Mouse (Mus musculus) thymus, postnatal 10 days (tissue): ENCODE data around the gene E030018B13Rik.

Source experiments
- DNase-seq, 2 experiments: peaks; one replicate each; pipeline ENCODE4 v3.0.0; 2021; ENCODE audit warnings: low spot score in 2 of 2

E030018B13Rik gene

GRCm38 (mm10) chr7:63916268-63916907, at the start of gene E030018B13Rik:
TSS of gene E030018B13Rik (plus strand) at chr7:63916857.
- no peak for DNase-seq

- no peak for DNase-seq
These were observed 48.2 kb upstream of the E030018B13Rik start for GRCm38 (mm10) chr7:63868356-63868918.

- DNase-seq, result no peak
These were observed 45.0 kb upstream of the E030018B13Rik start for GRCm38 (mm10) chr7:63871698-63872097.

GRCm38 (mm10) chr7:63873880-63874279, 42.8 kb upstream of the E030018B13Rik start:
- no peak for DNase-seq

DNA sequence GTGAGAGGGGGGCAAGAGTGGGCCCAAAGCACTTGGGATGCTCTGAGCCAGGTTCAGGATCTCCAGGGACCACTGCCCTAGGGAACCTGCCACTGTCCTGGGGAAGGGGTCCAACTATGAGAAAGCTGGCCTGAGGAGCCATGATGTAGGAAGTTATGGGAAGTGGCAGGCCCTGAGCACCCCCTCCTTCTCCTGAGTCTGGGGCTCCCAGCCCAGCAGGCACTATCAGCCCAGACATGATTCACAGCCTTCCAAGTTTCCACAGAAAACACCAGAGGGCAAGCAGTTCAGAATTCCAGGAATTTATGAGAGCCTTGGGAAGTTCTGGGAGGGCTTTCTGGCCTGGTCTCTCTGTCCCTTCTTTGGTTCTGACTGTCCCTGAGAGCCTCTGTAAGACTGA, 41.0 kb upstream of the E030018B13Rik start:
- DNase-seq, result no peak

DNA sequence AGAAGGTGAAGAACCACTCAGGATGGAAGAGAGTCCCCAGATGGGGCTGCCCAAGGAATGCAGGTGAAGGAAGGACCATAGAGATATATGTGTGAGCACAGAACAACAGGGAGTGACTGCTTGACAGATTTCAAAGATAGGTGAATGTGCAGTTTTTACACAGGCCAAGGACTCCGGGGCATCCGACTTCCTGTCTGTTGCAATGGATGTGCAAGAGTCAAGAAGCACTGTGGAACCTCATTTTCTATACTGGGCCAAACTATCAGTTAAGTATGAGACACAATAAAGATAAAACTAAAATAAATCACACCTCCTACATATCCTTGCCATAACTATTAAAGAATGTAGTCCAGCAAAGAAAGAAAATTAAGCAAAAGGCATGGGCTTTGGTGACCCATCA, 40.0 kb upstream of the E030018B13Rik start:
- DNase-seq, result no peak

DNA sequence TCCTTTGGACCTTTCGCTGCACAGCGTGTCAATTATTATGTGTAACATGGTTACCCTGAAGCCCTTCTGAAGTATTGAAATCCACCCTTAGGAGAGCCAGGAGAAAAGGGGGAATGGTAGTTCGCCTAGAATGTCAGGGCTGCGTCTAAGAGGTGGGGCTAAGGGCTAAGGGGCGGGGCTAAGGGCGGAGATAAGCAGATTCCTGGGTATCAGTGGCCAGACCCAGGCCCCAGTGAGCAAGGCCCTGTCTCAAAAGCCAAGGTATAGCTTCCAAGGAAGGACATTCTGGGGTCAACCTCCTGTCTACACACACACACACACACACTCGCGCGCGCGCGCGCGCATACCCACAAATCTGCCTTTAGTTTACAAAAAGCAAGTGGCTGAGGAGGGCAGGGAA, 39.0 kb upstream of the E030018B13Rik start:
- no peak for DNase-seq

DNA sequence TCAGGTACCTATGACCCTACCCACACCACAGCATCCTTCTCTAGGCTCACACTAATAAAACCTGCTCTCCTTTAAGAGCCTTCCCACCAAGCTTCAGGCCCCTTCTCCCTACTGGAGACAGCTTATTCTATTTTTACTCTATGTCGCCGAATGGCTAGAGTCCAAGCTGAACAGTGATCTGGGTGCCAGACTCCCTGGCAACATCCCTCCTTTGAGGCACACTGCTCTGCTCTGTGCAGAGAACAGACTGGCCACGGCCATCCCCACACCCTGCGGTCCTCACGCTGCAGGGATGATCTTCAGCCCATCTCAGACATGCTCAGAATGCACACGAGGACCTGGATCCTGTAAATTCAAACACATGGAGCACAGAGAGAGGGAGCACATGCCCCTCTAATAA, 37.1 kb upstream of the E030018B13Rik start:
- DNase-seq, result no peak

DNA sequence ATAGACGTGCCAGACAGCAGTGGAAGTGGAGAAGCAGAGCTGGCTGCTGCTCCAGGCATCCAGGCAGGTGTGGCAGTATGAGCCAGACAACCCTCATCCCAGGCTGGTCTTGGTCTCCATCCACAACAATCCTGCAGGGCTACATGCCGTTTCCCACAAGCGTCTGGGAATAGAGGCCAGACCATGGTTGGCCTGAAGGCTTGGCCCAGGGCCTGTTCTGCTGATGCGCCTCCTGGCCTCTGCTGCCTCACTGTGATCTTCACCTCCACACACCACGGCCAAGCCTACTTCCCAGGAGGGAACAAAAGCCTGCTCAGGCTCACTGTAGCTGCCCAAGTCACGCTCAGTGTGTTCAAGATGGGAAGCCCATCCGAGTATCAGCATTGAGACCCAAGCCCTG, 33.9 kb upstream of the E030018B13Rik start:
- no peak for DNase-seq

DNA sequence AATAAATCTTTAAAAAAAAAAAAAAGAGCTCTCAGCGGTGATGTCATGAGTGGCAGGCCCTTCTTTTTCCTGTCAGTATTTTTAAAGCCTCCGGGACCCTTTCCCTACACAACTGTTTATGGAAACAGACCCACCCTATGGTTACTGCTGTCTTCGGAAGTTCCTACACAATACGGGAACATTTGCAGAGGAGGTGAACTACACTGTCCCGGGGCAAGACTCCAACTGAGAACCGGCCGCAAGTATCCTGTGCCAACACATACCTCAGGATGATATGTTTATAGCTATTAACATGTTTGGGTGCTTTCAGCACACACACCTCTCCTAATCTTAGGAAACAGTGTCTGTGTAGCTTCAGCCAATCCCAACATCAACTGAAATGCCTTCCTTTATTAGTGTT, 31.6 kb upstream of the E030018B13Rik start:
- no peak for DNase-seq

DNA sequence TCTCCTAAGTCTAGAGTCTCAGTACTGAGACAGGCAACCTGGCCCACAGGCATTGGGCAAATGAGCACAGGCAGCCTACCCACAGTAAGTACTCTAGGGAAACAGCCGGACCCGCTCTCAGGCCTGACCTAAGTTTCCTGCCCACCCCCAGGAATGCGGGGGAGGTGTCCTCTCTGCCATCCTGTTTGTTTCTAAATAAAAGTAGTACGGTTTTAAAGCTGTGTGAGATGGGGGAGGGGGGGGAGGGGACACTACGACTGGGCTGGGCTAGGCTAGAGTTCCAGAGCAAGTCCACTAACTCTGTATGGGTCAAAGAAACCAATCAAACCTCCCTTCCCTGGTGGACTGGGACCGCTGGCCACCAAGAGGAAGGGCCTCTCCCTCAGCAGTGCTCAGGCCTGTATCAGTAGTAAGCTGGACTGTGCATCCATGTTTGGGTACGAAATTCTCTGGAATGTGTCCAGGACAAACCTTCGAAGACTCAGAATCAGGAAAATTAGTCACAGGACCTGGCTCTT, 29.6 kb upstream of the E030018B13Rik start:
- DNase-seq, result no peak

DNA sequence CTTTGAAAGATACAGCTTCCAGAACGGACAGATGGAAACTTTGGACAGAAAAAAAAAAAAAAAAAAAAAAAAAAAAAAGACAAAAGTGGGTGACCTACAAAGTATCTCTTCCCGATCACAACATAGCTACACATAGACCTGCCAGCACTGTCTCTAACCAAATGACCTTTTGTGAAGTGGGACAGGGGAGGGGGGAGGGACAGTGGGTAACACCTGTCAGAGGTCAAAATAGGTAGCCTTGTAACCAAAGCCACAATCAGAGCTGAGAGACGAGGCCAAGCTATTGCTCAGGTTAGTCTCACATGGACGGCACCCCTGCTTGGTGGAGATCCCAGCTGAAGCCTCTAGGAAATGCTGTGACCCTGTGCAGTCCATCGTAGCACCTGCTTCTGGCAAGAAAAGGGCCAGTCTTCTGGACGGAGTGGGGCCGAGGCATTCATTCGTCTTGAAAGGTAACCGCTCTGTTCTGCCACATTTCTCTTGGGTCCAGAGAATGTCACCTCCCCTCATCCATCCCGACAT, 29.0 kb upstream of the E030018B13Rik start:
- DNase-seq, result no peak

DNA sequence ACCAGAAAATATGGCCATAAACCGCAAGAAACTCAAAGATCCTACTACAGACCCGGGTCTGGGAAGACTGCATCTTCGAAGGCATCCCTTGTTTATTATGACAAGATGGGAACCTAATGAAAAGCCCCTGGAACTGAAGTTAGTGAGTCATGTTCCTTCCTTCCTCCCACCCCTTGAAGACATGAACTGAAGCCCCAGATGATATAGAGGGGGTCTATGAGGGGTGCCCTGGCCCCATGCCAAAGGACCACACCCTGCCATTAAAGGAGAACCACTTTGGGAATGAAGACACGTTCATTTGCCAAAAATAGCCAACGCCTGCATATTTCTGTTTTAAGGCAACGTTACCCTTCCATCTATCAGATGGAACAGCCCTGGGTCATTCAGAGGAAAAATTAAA, 28.0 kb upstream of the E030018B13Rik start:
- no peak for DNase-seq

DNA sequence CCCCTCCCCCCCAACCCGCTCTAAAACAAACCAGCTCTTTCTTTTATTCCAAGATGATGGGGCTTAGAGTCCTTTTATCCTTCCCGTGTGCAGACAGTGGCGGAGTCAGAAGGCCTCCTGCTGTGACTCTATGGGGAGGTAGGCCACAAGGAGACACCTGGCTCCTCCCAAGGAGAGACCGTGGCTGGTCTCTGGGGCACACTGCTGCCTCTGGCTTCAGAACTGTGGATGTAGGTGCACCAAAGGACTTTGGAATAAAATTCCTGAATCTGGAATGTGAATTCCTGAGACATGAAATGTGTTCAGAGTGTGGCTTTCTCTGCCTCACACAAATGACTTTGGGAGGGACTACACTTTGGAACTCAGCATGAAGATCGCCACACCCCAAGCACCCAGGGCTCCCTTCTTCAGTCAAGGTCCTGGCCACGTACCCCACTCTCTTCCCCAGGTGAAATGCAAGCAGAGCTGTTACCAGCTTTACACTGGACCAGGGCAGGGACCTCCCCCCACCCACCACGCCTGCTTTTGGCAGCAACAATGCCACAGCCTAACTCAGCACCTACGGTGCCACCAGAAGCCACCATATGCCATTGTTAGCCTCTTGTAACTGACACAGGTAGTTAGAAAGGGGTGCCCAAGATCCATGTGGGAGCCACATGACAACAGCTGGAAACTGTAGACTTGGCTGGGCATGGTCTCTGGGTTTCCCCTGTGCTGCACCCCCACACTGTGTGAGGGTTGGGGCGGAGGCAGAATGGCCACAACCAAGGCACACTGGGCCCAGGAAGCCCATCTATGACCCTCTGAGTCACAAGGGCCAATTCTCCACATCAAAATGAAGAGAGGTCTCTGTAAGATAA, 27.3 kb upstream of the E030018B13Rik start:
- no peak for DNase-seq

DNA sequence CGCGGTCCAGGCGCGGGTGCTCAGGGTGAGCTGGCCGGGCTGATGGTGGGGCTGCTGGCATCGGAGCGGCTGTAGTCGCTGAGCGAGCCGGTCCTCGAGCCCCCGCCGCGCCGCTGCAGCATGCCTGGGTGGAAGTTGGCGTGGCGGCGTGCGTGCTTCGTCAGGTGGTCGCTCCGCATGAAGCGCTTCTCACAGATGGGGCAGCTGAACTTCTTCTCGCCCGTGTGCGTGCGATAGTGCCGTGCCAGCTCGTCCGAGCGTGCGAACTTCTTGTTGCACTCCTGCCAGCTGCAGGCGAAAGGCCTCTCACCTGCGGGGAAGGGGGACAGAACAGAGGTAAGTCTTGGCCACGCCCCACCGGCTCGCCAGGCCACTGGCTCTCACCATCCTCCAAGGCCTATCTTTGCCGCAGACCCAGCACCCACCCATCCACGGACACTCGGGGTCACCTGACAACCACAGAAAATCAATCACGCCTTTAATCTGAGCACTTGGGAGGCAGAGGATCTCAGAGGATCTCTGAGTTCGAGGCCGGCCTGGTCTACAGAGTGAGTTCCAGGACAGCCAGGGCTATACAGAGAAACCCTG, 25.1 kb upstream of the E030018B13Rik start:
- DNase-seq, result no peak

GRCm38 (mm10) chr7:63893201-63893600, 23.5 kb upstream of the E030018B13Rik start:
- no peak for DNase-seq

GRCm38 (mm10) chr7:63893729-63894128, 22.9 kb upstream of the E030018B13Rik start:
- no peak for DNase-seq

GRCm38 (mm10) chr7:63894662-63895061, 22.0 kb upstream of the E030018B13Rik start:
- no peak for DNase-seq

GRCm38 (mm10) chr7:63895223-63895622, 21.4 kb upstream of the E030018B13Rik start:
- DNase-seq, result no peak

GRCm38 (mm10) chr7:63896276-63896967, 20.2 kb upstream of the E030018B13Rik start:
- no peak for DNase-seq

GRCm38 (mm10) chr7:63896968-63897468, 19.6 kb upstream of the E030018B13Rik start:
- DNase-seq, result peak; percentile 79 to 80
